Mouse (Mus musculus) left cerebral cortex, adult 9 months (tissue): ENCODE results near the gene Nipbl.
A peak's percentile ranks its signal among the peaks of the same experiment; 100 is the strongest.

ENCODE experiments used
- DNase-seq, 2 experiments: peaks; one replicate each; pipeline ENCODE4 v3.0.0; 2022; ENCODE audit warnings: low spot score in 2 of 2

Nipbl gene

DNA sequence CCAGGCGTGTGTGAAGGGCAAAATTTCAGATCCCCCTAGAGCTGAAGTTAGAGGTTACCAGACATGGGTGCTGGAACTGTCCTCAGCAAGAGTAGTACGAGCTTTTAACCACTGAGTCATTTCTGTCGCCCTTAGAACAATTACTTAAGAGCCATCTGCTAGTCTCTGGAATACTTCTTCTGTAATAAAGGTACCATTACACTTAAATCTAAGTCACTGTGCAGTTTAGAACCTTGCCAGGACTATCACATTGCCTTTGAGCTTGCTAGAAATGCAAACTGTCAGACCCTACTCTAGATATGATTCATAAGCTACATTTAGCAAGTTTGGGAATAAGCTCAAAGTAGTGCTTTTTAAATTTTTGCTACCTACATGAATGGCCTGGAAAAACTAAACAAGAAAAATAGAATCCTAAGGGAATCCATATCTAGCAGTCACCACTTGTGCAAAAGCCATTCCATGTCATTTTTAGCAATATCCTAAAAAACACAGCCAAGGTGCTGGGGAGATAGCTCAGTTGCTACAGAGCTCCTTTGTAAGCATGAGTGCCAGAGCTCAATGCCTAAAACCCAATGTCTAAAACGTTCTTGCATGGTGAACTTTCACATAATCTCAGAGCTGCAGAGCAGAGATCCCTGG, 27.6 kb downstream of the Nipbl start:
- DNase-seq, result no peak

DNA sequence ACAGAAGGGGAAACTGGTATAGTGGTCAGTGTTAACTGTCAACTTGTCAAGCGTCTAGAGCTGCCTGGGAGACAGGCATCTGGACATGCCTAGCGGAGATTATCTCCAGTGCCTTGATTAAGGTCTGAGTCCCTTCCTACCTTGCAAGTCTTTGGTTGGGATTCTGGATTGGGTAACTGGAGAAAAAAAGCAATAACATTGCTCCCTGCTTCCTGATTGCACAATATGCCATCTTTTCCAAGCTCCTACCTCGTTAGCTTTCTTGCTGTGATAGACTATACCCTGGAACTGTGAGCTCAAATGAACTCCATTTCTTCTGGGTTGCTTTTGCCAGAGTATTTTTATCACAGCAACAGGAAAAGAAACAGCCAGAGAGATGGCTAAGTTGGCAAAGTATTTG, 30.9 kb downstream of the Nipbl start:
- no peak for DNase-seq

DNA sequence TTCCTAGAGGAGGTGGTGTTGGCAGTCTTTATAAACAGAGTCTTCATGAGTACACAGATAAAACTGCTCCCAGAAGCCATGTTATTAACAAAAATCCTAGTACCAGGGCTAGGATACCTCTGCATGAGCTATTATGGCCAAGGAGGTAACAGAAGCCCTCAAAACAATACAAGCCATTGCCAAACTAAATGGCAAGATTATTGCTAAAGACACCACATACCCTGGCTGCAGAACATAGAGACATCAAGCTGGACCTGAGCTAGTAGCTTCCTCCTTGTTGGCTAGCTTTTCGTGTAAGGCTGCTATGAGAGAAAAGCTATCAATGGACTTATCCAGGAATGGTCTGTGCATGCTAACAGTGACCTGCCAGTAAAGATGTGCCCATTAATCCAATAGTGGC, 32.4 kb downstream of the Nipbl start:
- no peak for DNase-seq

DNA sequence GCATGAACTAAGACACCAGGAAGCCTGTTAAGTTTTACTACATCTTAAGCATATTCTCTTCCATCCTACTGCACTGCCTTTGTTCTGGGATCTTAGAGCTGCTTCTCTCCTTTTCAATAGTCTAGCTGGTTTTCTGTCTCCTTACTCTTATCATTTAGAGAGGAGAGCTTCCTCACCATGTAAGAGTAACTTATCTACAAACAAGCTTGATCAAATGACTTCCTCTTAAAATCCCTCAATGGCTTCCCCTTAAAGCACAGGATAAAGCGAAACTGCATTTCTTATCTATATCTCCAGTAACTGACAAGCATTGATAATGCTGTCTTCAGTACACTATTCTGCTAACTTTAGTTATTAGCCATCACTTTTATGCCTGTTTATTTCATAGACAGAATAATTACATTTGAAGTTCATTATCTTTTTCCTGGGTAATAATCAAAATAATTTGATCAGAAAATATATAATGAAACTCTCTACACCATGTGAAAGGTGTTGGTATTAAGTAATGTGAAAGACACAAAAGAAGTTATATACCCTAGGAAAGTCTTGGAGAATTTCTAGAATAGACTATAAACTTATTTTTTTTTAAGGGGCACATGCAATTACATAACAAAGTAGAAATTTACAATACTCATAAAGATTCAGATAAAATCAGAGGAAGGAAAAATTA, 33.0 kb downstream of the Nipbl start:
- DNase-seq, result no peak

DNA sequence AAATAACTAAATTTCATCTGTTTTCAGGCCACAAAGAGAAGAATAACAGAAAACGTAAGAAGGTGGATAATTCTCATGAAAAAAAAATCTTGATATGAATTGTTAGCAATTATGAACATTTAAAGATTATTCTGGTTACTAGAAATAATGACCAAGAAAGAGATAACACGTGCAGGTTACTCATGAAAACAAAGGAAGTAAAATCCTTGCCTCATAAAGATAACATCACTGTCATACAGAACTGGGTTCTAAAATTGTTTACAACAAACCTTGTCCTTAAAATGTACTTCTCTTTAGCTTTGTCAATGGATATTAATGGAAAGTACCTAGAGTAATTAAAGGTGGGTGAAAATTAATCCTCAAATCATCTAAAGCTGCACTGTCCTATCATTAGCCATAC, 37.2 kb downstream of the Nipbl start:
- DNase-seq, result no peak

DNA sequence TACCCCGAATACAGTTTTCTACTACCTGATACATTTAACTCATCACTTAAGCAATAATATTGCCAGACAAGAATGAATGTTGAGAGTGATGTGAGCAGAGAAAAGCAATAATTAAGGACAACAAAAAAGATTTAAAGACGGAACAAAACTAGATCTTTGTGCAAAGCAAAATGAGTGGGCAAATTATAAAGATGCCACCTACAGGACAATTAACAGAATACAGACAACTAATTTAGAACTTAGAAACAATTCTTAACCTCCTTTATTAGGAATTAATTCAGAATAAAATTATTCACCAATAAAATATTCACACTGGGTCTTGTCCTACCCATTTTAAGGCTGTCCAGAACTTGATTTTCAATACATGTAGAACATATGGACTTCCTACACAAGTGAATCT, 38.0 kb downstream of the Nipbl start:
- no peak for DNase-seq

DNA sequence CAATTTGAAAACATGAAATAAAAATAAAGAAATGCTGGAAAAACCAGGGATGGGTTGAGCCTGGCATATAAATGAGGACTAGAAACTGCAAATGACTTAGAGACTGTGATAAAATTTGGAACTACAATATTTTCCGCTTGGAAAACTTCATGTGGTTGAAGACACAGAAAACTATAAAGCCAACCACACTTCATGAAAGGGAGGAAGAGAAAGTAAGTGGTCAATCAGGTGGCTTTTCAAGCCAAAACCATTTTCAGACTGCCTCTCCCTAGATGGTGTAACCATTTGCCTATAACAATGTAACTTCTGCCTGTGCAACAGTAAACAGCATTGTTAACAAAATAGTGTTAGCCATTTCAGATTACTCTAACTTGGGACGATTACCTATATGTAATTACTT, 41.7 kb downstream of the Nipbl start:
- DNase-seq, result no peak

DNA sequence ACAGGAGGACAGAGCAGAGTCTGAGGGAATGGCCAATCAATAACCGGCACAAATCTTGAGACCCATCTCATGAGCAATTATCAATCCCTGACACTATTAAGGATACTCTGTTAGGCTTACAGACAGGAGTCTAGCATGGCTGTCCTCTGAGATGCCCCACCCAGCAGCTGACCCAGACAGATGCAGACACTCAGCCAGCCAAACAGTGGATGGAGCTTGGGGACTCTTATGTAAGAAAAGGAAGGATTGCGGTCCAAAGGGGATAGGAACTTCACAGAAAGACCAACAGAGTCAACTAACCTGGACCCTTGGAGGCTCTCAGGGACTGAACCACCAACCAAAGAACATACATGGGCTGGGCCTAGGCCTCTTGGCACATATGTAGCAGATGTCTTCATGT, 42.7 kb downstream of the Nipbl start:
- no peak for DNase-seq

DNA sequence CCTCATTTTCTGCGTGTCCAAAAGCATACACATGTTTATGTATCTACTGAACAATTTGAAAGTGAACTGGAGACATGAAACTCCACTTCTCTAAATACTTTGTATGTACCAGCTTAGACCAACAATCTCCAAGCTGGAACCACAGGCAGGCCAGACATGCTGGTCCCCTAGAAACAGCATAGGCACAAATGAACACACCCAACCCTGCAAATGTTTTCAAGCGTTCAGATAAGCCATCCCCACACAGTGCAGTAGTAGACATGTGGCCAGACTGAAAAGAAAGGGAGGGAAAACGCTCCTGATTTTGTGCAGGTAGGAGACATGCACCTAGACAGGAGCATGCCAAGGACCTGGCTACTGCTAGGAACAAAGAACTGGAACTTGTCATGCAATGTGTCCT, 52.5 kb downstream of the Nipbl start:
- no peak for DNase-seq

DNA sequence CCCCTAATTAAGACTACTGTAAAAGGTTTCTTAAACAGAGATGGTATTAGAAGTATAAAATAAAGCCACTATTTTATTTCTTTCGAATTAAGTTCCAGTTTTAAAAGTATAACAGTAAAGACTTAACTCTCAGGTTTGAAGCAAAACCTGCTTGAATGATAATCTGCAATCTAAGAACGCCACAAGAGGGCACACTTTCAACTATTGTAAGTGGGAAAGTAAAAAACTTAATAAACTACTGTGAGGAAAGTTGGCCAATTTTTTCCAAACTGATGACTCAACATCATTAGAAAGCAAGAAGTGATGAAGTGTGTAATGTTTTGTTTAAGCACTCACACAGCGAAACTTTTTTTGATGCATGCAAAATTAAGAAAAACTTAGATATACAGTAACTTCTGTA, 62.0 kb downstream of the Nipbl start:
- DNase-seq, result peak in 1 of 2 experiments; percentile 24

DNA sequence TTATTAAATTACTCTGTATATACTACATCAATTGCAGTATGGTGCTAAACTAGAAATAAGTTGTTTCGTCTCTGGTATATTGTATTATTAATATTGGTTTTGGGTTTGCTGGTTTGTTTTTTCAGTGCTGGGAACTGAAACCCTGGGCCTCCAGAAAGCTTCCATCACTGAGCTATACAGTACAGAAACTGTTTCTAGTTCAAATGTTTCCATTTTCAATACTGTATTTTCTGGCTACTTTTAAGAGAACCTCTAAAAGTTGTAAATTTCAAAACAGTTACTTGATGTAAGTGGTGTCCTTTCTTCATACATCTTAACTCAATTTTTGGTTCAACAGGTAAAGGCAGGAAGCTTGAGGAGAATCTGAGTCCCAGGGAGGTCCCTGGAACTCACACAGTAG, 68.6 kb downstream of the Nipbl start:
- no peak for DNase-seq

DNA sequence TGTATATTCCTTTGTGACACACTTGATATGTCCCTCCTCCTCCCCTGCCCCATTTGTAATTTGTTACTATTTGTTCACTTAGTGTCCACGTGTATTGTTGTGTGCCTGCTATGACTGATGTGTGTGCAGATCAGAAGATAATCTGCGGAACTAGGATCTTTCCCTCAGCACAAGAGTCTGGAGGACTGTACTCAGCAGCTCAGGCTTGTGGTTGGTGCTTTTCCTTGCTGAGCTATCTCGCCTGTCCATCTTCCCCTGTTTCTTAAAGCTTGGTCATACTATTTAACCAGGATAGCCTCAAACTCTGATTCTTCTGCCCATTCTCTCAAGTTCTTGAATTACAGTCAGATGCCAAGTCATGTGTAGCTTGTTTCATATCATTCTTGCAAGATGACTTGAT, 69.5 kb downstream of the Nipbl start:
- DNase-seq, result no peak

DNA sequence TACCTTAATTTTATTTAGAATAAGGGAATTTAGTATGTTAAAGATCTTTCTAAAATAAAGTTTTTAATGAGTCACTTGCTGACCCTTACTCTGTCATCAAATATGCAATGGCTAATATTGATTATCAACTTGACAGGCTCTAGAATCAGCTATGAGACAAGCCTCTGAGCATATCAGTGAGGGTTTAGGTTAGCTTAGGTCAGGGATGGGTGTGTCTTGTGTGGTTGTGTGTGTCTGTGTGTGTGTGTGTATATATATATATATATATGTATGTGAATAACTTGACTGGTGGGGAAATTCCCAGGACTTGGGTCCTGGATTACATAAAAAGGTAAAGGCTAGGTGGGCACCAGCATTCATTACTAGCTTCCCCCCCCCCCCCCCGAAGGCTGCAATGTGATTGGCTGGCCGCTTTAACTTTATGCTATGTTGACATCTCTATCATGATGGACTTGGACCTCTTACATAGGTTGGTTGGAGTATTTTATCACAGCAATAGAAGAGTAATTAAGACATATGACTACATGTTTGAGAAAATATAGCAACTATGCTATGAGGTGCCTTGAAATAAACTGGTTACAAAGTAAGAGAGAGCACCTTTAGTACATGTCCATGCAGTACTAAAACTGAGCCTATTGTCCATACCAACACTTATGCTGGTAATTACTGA, 97.0 kb downstream of the Nipbl start:
- DNase-seq, result no peak

DNA sequence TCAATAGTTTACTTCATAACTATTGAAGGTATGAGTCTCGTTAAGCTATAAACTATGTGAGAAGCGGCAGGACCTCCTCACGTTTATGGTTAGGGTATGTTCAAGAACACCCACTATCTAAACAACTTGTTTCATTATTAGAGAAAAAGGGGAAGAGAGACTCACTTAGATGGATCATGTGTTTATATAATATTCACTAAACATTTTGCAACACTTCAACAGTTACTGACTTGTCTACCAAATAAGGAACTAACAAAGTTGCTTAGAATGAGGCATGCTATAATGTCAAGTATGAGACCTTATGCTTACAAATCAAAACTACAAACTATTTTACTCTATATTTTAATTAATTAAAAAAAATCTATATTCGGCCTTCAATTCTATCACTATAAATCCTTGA, 103.7 kb downstream of the Nipbl start:
- no peak for DNase-seq

DNA sequence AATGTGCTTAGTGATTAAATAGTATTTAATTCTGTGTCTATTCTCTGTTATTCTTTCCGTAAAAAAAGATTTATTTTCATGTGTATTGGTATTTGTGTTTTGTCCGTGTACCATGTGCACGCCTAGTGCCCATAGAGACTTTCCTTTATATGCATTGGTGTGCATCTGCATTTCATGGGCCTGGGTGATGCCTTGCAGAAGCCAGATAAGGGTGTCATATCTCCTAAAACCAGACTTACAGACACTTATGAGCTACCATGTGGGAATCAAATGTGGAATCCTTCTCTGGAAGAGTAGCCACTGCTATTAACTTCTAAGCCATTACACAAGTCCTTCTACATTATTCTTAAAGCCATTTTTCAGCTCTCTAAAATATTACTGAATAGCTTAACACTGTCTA, 112.7 kb downstream of the Nipbl start:
- DNase-seq, result no peak

DNA sequence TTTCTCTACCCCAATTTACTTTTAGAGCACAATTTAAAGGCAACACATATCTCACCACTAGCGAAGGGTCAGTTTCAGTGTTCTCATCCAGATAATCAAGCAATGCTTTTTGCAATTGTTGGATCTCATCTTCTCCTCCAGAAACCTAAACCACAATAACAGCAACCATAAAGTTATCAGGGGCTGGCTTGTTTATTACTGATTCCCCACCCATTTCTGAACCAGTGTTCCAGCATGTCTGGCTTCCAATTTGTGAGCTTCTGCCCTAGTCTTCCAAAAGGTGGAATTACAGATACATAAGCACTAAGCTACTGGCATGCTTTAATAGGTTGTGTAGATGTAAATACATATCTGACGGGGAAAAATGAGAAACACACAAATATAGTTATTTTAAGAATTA, 118.6 kb downstream of the Nipbl start:
- DNase-seq, result no peak

DNA sequence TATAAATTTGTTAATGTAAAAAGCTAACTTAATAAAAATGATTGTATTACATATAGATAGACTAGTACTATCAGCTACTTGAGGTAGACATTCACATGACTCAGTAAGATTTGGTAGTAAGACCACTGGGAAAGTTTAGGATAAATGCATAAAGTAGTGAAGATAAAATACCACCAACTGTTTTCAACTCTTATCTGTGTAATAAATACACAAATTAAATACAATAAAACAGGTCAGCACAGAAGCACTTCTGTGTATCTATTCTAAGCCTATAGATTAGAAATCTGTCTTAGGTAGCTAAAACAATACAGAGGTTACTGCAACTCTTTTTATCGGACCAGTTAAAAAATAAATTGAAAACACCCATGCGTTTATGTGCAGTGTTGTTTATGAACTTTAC, 119.4 kb downstream of the Nipbl start:
- DNase-seq, result no peak

DNA sequence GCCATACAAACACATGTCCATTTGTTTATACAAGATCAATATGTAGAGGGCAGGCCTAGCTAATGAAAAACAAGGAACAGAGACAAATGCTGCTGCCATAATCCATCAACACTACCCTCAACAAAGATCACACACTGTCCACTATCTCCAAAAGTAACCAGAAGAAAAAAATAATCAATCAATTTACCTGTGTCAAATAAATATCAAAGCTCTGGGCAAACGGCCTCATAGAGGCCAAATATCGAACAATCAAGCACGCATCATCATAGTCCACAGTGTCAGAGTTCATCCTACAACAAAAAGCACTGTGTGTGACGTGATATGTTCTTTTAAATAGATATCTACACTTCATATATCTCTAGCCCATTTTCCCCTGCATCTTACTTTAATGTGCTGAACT, 120.2 kb downstream of the Nipbl start:
- DNase-seq, result no peak

DNA sequence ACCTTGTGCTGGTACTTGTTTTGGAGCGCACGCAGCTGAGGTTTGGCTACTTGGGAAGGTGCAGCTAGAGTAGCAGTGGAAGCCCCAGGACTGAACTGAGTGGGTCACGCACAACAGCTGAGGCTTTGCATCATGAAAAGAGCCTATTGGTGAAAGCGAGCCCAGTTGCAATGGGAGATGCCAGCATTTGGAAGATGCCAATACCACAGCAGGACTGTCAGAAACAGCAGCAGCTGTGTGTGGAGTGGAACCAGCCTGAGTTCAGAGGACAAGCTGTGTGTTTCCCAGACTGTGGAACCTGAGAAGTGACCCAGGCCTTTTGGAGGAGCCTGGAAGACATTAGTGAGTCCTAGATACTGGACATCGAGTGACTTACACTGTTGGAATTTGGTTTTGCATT, 122.8 kb downstream of the Nipbl start:
- no peak for DNase-seq

DNA sequence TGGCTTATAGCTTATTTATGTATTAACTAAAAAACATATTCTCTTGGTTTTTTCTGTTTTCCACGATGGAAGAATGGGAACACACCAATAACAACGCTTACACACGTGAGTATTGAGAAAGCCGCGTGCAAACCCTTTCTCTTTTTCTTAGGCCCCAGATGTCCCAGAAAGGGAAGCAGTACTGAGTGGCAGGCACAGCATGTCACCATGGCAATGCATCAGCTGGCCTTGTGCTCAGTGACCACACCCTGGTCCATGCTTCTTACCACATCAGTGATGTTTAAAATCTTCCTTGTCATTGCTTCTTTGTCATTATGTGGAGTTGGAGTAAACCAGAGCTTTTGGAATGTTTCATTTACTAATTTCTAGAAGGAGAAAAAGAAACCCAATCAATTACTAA, 125.1 kb downstream of the Nipbl start:
- DNase-seq, result no peak

DNA sequence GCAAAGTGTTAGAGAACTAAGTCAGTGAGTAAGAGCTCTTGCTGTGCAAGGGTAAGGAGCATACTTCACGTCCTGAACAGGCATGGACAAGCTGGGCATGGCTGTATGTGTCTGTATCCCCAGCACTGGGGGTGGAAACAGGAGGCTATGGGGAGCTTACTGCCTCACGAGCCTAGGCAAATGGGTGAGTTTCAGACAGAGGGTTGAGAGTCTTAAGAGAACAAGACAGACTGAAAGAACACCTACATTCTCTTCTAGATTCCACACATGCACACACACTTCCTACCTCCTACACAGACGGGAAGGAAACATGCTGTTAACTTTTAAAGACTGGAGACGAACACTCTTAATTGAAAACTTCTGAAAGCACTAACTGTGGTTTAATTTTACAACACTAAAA, 126.9 kb downstream of the Nipbl start:
- DNase-seq, result peak in 1 of 2 experiments; percentile 10

DNA sequence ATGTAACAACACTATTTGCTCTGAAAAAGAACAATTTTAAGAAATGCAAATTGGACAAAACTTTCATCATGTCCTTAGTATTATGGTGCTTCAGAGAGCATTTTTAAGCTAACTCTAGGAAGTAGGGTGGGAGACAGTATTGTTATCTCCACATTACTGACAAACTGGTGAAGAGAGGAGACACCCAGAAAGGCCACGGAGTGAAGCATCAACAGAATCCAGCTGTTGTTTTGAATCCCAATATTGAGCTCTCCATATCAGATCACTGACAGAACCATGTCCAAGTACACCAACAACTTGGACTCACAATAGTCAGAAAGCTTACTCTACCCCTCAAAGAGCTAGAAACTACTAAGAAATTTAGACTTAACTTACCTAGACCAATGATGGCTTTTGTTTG, 138.8 kb downstream of the Nipbl start:
- no peak for DNase-seq

DNA sequence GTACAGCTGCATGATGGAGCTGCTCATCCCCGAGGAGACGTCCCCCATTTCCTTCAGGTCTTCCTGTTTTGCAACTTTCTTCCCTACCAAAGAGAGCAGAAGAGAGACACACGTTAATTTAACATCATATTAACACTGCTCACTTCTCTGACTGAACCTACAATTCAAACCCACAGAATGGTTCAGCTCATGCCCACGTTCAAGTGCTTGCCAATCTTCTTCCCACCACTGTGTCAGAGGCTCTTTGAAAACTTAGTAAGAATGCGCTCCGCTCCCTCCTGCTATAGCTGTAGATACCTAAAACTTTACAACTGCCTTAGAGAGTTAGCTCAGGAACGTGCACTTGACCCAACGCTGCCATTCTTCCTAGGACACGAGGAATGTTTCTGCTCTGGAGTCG, 141.3 kb downstream of the Nipbl start:
- DNase-seq, result peak in 1 of 2 experiments; percentile 26
